Mouse (Mus musculus): ENCODE results near the gene Gm21953. TPM values are rescaled to one million over a fixed set of nuclear protein-coding genes. Genes with fewer than 3 reads are reported as not detected.
"Not testable (repeated sequence)": the region's sequence is repeated elsewhere in the genome, so short reads cannot be mapped to it uniquely, and the experiment has no call there.

The Gm21953 gene
- not detected for polyA plus RNA-seq (2017; shearing (Covaris generic))

GRCm38 (mm10) chr4:42293967-42294366, at the start of gene Gm21953:
Gene Gm21953 (plus strand): TSS chr4:42294267.
- ATAC-seq, result not testable (repeated sequence)

- ATAC-seq, result not testable (repeated sequence)
These were observed 38.6 kb upstream of the Gm21953 start, which contains the start of gene Ccl21b for GRCm38 (mm10) chr4:42255467-42255866. Gene Ccl21b (plus strand): TSS chr4:42255767.

- ATAC-seq, result not testable (repeated sequence)
These were observed 24.0 kb downstream of the Gm21953 start, which contains the start of gene Fam205a3 for GRCm38 (mm10) chr4:42318034-42318433. Gene Fam205a3 (plus strand): TSS chr4:42318334.

Other genes with a start within 250 kb of the Gm21953 start
- not detected for gene Gm3893, start 203.1 kb upstream of the Gm21953 start, polyA plus RNA-seq (2017; shearing (Covaris generic))
- under 1 TPM in 1 of 2 experiments, not detected in 1; 0.41 TPM for gene Gm13304, start 179.4 kb upstream of the Gm21953 start, polyA plus RNA-seq (2017; shearing (Covaris generic))
- not detected for gene Gm13306, start 140.8 kb upstream of the Gm21953 start, polyA plus RNA-seq (2017; shearing (Covaris generic))
- gene Gm13305, start 125.7 kb upstream of the Gm21953 start, polyA plus RNA-seq (2017; shearing (Covaris generic)), result not detected
- not detected for gene Gm10600, start 53.6 kb upstream of the Gm21953 start, polyA plus RNA-seq (2017; shearing (Covaris generic))
- not detected for gene Ccl21b, start 38.5 kb upstream of the Gm21953 start, polyA plus RNA-seq (2017; shearing (Covaris generic))
- gene Fam205a3, start 24.1 kb downstream of the Gm21953 start, polyA plus RNA-seq (2017; shearing (Covaris generic)), result not detected
- gene Gm21586, start 145.1 kb downstream of the Gm21953 start, polyA plus RNA-seq (2017; shearing (Covaris generic)), result not detected
- not detected for gene Gm2163, start 172.5 kb downstream of the Gm21953 start, polyA plus RNA-seq (2017; shearing (Covaris generic))
- not detected for gene Fam205a2, start 233.9 kb downstream of the Gm21953 start, polyA plus RNA-seq (2017; shearing (Covaris generic))